Mouse (Mus musculus): ENCODE measurements around the gene Bco2. TPM values are rescaled to one million over a fixed set of nuclear protein-coding genes. Genes with fewer than 3 reads are reported as not detected.

Bco2 gene
- polyA plus RNA-seq, 1 experiment from 2014 or later: 0.47 TPM

DNA sequence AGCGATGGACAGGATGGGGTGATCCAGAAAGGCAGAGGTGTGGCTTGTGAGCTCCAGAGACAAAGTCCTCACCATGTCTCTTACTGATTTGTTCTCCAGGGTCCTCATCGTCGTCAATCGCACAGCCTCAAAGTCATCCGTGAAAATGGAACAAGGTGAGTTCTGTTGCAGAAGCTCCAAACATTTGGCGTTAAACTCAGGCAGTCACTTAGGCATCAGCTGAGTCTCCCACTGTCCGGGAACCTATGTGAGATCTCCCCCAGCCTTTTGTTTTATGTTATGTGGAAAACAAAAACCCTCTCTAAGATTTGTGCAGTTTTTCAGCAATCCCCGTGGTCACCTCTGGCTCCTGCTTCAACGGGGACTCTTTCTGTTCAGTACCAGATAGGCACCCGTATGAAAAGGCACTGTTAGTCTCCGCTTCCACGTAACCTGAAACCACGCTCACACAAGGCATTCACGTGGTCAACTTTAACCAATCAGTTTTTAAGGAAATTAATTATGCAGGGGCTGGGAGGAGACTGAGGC is 53.9 kb downstream of the Bco2 start:
- Histone ChIP-seq H3K9ac (0 out of 2 replicates have a peak overlapping the region, but pooled peaks have one; percentile 14), H3K4me3 (peak overlapping the region; percentile 33), H3K4me1 (replicated peaks) (peaks cover 11% of the 10 kb centered on the region; the same call in 1 of the 2 replicates), H3K36me3 (no peaks in the 10 kb centered on the region), H3K27me3 (no peaks in the 10 kb centered on the region), H3K27ac (replicated peaks) (peak overlapping the region; percentile 53), H3K4me2 (peak overlapping the region; percentile 51), H3K9me3 (no peaks in the 10 kb centered on the region)
- peak; percentile 88 for ATAC-seq (ENCODE audit: low FRiP score, low read depth)
- 26% methylated on average over 14 of the region's 14 CpGs for WGBS

DNA sequence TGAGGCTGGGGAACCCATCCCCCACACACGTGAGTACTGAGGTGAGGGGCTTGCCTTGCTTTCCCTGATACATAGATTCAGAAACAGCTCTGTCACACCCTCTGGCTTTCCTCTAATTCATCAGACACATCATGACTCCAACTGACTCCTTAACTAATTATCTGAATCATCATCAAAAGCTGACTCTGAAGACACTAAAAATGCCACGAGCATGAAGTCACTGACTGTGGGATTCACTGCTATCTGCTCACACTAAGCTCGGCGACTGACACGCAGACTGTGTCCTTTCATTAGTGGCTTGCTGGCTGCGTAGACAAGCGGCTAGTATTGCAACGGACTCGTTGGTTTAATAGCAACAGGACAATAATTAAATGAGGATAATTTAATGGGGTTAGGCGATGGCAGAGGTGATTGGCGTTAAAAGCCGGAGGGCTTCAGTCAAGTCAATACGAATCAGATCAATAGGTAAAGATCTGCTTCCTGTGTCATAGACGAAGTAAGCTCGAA is 54.5 kb downstream of the Bco2 start:
- Histone ChIP-seq H3K4me1 (replicated peaks) (peaks cover 15% of the 10 kb centered on the region; the same call in 1 of the 2 replicates), H3K27me3 (no peaks in the 10 kb centered on the region), H3K36me3 (no peaks in the 10 kb centered on the region), H3K4me2 (peak overlapping the region; percentile 51), H3K9me3 (no peaks in the 10 kb centered on the region), H3K27ac (replicated peaks) (peak overlapping the region; percentile 53), H3K4me3 (peak overlapping the region; percentile 33), H3K9ac (0 out of 2 replicates have a peak overlapping the region, but pooled peaks have one; percentile 14)
- WGBS: 71% methylated on average over 15 of the region's 15 CpGs
- ATAC-seq (ENCODE audit: low FRiP score, low read depth): no peak

DNA sequence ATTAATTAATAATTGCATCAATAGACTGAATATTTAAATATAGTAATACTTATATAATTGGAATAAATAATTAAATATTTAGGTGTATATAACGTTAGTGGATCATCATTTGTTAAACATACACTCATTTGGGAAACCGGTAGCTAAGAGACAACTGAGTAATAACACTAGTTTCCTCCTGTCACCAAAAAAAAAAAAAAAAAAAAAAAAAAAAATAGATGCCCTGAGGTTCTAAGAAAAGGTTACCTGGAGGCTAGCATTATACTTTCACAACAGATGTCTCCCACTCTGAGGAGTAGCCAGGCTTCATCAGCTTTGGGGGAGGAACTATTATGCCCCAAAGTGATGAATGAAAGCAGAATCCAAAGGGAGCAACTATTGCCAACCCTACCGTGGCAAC is 55.2 kb downstream of the Bco2 start:
- no peak overlapping the region for H3K9ac ChIP-seq
- WGBS: 87% methylated on average over 3 of the region's 3 CpGs
- H3K27ac ChIP-seq (replicated peaks): no peak overlapping the region
- H3K36me3 ChIP-seq: no peaks in the 10 kb centered on the region
- ATAC-seq (ENCODE audit: low FRiP score, low read depth): no peak
- H3K9me3 ChIP-seq: no peaks in the 10 kb centered on the region
- H3K27me3 ChIP-seq: no peaks in the 10 kb centered on the region
- no peak overlapping the region for H3K4me3 ChIP-seq
- peaks cover 16% of the 10 kb centered on the region; the same call in 1 of the 2 replicates for H3K4me1 ChIP-seq (replicated peaks)
- H3K4me2 ChIP-seq: peak overlapping the region; percentile 51; the same call in 1 of the 2 replicates

DNA sequence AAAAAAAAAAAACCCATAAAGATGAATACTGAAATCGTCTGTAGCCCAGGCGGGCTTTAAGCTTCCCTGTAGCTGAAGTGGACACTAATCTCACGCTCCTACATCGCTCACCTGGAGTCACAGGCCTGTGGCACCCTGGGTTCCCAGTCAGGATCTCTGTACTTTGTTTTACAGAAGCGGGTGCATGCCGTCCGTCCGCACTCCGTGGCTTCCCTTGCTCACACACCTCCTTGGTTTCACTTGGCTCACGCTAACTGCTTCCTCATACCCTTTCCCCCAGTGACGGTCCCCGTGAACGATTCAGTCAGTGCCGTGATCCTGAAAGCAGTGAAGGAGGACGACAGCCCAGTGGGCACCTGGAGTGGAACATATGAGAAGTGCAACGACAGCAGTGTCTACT is 56.2 kb downstream of the Bco2 start:
- no peak overlapping the region for H3K27ac ChIP-seq (replicated peaks)
- 86% methylated on average over 16 of the region's 16 CpGs for WGBS
- no peak overlapping the region for H3K4me3 ChIP-seq
- H3K27me3 ChIP-seq: no peaks in the 10 kb centered on the region
- H3K9me3 ChIP-seq: no peaks in the 10 kb centered on the region
- H3K4me2 ChIP-seq: no peak overlapping the region
- no peaks in the 10 kb centered on the region for H3K36me3 ChIP-seq
- peaks cover 16% of the 10 kb centered on the region; the same call in 1 of the 2 replicates for H3K4me1 ChIP-seq (replicated peaks)
- ATAC-seq (ENCODE audit: low FRiP score, low read depth): no peak
- no peak overlapping the region for H3K9ac ChIP-seq

- no peak for ATAC-seq (ENCODE audit: low FRiP score, low read depth)
Measured at GRCm38 (mm10) chr9:50497536-50497935, 57.4 kb downstream of the Bco2 start.

GRCm38 (mm10) chr9:50497076-50497475 is 57.9 kb downstream of the Bco2 start:
- Histone ChIP-seq H3K4me2 (no peak overlapping the region), H3K4me1 (replicated peaks) (peaks cover 16% of the 10 kb centered on the region; the same call in 1 of the 2 replicates), H3K27ac (replicated peaks) (no peak overlapping the region), H3K36me3 (no peaks in the 10 kb centered on the region), H3K4me3 (no peak overlapping the region), H3K9me3 (no peaks in the 10 kb centered on the region), H3K27me3 (no peaks in the 10 kb centered on the region), H3K9ac (no peak overlapping the region)
- 79% methylated on average over 6 of the region's 6 CpGs for WGBS
- ATAC-seq (ENCODE audit: low FRiP score, low read depth): no peak

More at GRCm38 (mm10) chr9:50497536-50497935, 57.4 kb downstream of the Bco2 start:
- Histone ChIP-seq H3K27me3 (no peaks in the 10 kb centered on the region), H3K9ac (no peak overlapping the region), H3K36me3 (no peaks in the 10 kb centered on the region), H3K4me3 (no peak overlapping the region), H3K4me1 (replicated peaks) (peaks cover 16% of the 10 kb centered on the region; the same call in 1 of the 2 replicates), H3K27ac (replicated peaks) (no peak overlapping the region), H3K9me3 (no peaks in the 10 kb centered on the region), H3K4me2 (no peak overlapping the region)
- 87% methylated on average over 2 of the region's 2 CpGs for WGBS

GRCm38 (mm10) chr9:50496546-50496945 is 58.4 kb downstream of the Bco2 start:
- peaks cover 16% of the 10 kb centered on the region; the same call in 1 of the 2 replicates for H3K4me1 ChIP-seq (replicated peaks)
- ATAC-seq (ENCODE audit: low FRiP score, low read depth): no peak
- 29% methylated on average over 6 of the region's 6 CpGs for WGBS
- H3K9ac ChIP-seq: no peak overlapping the region
- H3K36me3 ChIP-seq: no peaks in the 10 kb centered on the region
- H3K27me3 ChIP-seq: no peaks in the 10 kb centered on the region
- no peak overlapping the region for H3K27ac ChIP-seq (replicated peaks)
- H3K4me2 ChIP-seq: no peak overlapping the region
- H3K9me3 ChIP-seq: no peaks in the 10 kb centered on the region
- H3K4me3 ChIP-seq: no peak overlapping the region

DNA sequence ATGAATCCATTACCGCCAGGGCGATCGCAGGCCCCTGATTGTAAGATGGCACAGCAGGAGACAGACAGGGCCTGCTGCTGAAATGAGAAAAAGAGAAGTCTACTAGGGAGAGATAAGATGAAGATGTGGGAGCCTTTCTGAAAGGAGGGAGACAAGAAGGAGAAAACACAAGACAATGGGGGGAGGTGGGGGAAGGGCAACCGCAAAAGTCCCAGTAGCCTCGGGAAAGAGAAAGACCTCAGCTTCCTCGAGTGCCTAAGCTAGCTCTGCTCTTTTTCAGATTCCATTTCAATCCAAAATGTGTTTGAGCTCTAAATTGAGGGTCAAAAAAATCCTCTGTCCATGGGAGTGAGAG is 58.9 kb downstream of the Bco2 start:
- no peak overlapping the region for H3K4me3 ChIP-seq
- H3K27me3 ChIP-seq: no peaks in the 10 kb centered on the region
- no peak overlapping the region for H3K4me2 ChIP-seq
- H3K27ac ChIP-seq (replicated peaks): no peak overlapping the region
- ATAC-seq (ENCODE audit: low FRiP score, low read depth): no peak
- H3K36me3 ChIP-seq: no peaks in the 10 kb centered on the region
- 21% methylated on average over 6 of the region's 6 CpGs for WGBS
- H3K9me3 ChIP-seq: no peaks in the 10 kb centered on the region
- H3K4me1 ChIP-seq (replicated peaks): peaks cover 16% of the 10 kb centered on the region; the same call in 1 of the 2 replicates
- no peak overlapping the region for H3K9ac ChIP-seq

DNA sequence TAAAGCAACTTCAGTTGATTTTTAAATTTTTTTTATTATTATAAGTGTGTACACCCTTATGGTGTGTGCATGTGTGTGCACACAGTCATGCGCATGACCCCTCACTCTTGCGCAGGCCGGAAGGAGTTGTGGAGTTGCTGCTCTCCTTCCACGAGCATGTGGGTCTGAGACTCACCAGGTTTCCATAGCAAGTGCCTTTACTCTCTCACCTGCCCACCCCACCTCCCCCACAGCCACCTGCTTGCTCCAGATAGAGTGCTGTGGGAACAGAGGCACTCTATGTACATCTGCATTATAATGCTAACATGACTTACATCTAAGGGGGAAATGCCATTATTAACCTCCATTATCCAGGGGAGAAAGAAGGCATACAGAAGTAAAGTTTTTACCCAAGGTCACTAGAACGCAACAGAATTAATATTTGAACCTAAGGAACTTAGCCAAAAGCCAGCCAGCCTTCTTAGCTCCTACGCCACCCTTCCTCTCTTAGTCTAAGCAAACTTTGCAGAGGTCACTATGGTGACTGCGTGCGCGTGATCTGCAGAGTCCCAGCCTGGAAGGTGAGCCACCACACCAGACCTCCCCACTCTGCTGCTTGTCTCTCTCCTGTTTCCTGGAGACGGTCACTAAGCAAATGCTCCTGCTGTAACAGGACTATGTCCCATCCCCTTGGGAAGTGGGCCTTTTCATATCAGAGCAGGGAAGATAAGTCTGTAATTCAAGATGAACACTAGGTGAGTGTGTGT is 59.4 kb downstream of the Bco2 start:
- 67% methylated on average over 10 of the region's 10 CpGs for WGBS
- no peak overlapping the region for H3K27ac ChIP-seq (replicated peaks)

GRCm38 (mm10) chr9:50494311-50494710 is 60.7 kb downstream of the Bco2 start, which contains the start of gene Plet1:
TSS of gene Plet1 (plus strand) at chr9:50494525.
- H3K27ac ChIP-seq (replicated peaks): no peak within 1 kb of the TSS
- H3K4me1 ChIP-seq (replicated peaks): peaks cover 16% of the 10 kb centered on the region; the same call in 1 of the 2 replicates
- no peaks in the 10 kb centered on the region for H3K36me3 ChIP-seq
- 90% methylated on average over 6 of the region's 6 CpGs for WGBS
- H3K27me3 ChIP-seq: no peaks in the 10 kb centered on the region
- H3K9me3 ChIP-seq: no peaks in the 10 kb centered on the region
- no peak within 1 kb of the TSS for H3K9ac ChIP-seq
- no peak within 1 kb of the TSS for H3K4me3 ChIP-seq
- ATAC-seq (ENCODE audit: low FRiP score, low read depth): no peak
- no peak within 1 kb of the TSS for H3K4me2 ChIP-seq

More for the DNA sequence above, 59.4 kb downstream of the Bco2 start:
- no peaks in the 10 kb centered on the region for H3K27me3 ChIP-seq
- no peak for ATAC-seq (ENCODE audit: low FRiP score, low read depth)
- H3K4me1 ChIP-seq (replicated peaks): peaks cover 16% of the 10 kb centered on the region; the same call in 1 of the 2 replicates
- H3K36me3 ChIP-seq: no peaks in the 10 kb centered on the region
- H3K4me3 ChIP-seq: no peak overlapping the region
- no peak overlapping the region for H3K9ac ChIP-seq
- H3K9me3 ChIP-seq: no peaks in the 10 kb centered on the region
- no peak overlapping the region for H3K4me2 ChIP-seq

GRCm38 (mm10) chr9:50493777-50494176 is 61.2 kb downstream of the Bco2 start:
- ATAC-seq (ENCODE audit: low FRiP score, low read depth): no peak
- no peak overlapping the region for H3K9ac ChIP-seq
- H3K27ac ChIP-seq (replicated peaks): no peak overlapping the region
- H3K4me1 ChIP-seq (replicated peaks): peaks cover 16% of the 10 kb centered on the region; the same call in 1 of the 2 replicates
- whole genome bisulfite sequencing: 79% methylated on average over 2 of the region's 2 CpGs
- H3K4me2 ChIP-seq: no peak overlapping the region
- no peak overlapping the region for H3K4me3 ChIP-seq
- no peaks in the 10 kb centered on the region for H3K9me3 ChIP-seq
- no peaks in the 10 kb centered on the region for H3K36me3 ChIP-seq
- no peaks in the 10 kb centered on the region for H3K27me3 ChIP-seq

GRCm38 (mm10) chr9:50491531-50492045 is 63.4 kb downstream of the Bco2 start:
- ATAC-seq (ENCODE audit: low FRiP score, low read depth): no peak
- Histone ChIP-seq H3K4me2 (no peak overlapping the region), H3K9me3 (no peaks in the 10 kb centered on the region), H3K9ac (no peak overlapping the region), H3K27me3 (no peaks in the 10 kb centered on the region), H3K36me3 (no peaks in the 10 kb centered on the region), H3K4me1 (replicated peaks) (peaks cover 10% of the 10 kb centered on the region; the same call in 1 of the 2 replicates), H3K27ac (replicated peaks) (no peak overlapping the region), H3K4me3 (no peak overlapping the region)
- 83% methylated on average over 2 of the region's 2 CpGs for WGBS
